Mouse (Mus musculus) MEL (cell line): Measurements from ENCODE around the gene Tor1aip2. TPM values are rescaled to one million over a fixed set of nuclear protein-coding genes. Genes with fewer than 3 reads are reported as not detected.

Experiments
- DNase-seq: peaks from one replicate; pipeline ENCODE4 v3.0.0; 2011; ENCODE audit warnings: low read depth, low spot score
- H3K27ac ChIP-seq: 2 replicates; pipeline ENCODE4 v1.5.1; 2012; ENCODE audit warnings: low read depth, mild to moderate bottlenecking, control low read depth, low read length, moderate library complexity; ENCODE audit not compliant: control insufficient read depth
- H3K27me3 ChIP-seq, 2 experiments: fragments of 150-350 bp in 1 of 2; sonication (generic) in 1 of 2; 2 replicates each; pipeline ENCODE4 v1.6.1; 2012; ENCODE audit warnings: low read length in 2 of 2, mild to moderate bottlenecking in 2 of 2, improper control_type of control experiment in 1 of 2, moderate library complexity in 1 of 2; ENCODE audit not compliant: insufficient read depth in 2 of 2, control insufficient read depth in 1 of 2
- H3K36me3 ChIP-seq, 2 experiments: 2 replicates each; pipeline ENCODE4 v1.6.1; 2012 to 2014; ENCODE audit warnings: low read length in 2 of 2, improper control_type of control experiment in 1 of 2, inconsistent platforms in 1 of 2, mild to moderate bottlenecking in 1 of 2; ENCODE audit not compliant: insufficient read depth in 2 of 2, control insufficient read depth in 1 of 2
- H3K4me1 ChIP-seq, 2 experiments: fragments of 150-350 bp in 1 of 2; sonication (generic) in 1 of 2; 2 replicates each; pipeline ENCODE4 v1.6.1; 2012; ENCODE audit warnings: low read length in 2 of 2, improper control_type of control experiment in 1 of 2, mild to moderate bottlenecking in 1 of 2; ENCODE audit not compliant: insufficient read depth in 2 of 2, control insufficient read depth in 1 of 2
- H3K4me3 ChIP-seq, 2 experiments: fragments of 150-350 bp in 1 of 2; sonication (generic) in 1 of 2; 2 replicates each; pipeline ENCODE4 v1.5.1; 2012; ENCODE audit warnings: low read depth in 2 of 2, low read length in 2 of 2, mild to moderate bottlenecking in 2 of 2, moderate library complexity in 2 of 2, control low read depth in 1 of 2, improper control_type of control experiment in 1 of 2; ENCODE audit not compliant: control insufficient read depth in 1 of 2, insufficient read depth in 1 of 2
- H3K79me2 ChIP-seq: 2 replicates; pipeline ENCODE4 v1.6.1; 2012; ENCODE audit warnings: mild to moderate bottlenecking, low read length, moderate library complexity; ENCODE audit not compliant: control insufficient read depth, poor library complexity, insufficient read depth
- H3K9ac ChIP-seq: 2 replicates; pipeline ENCODE4 v1.6.1; 2012; ENCODE audit warnings: low read depth, mild to moderate bottlenecking, control low read depth, low read length, moderate library complexity; ENCODE audit not compliant: control insufficient read depth, poor library complexity, severe bottlenecking
- H3K9me3 ChIP-seq: fragments of 150-350 bp; sonication (generic); replicated peaks from 2 replicates; pipeline ENCODE4 v1.6.1; 2012; ENCODE audit warnings: mild to moderate bottlenecking, low read length, improper control_type of control experiment, moderate library complexity; ENCODE audit not compliant: insufficient read depth
- CHD1 ChIP-seq: IDR thresholded peaks from 2 replicates; pipeline ENCODE4 v1.6.1; 2012; ENCODE audit warnings: low read depth, mild to moderate bottlenecking, inconsistent platforms, low read length, improper control_type of control experiment
- CTCF ChIP-seq, 3 experiments: IDR thresholded peaks in 2 of 3; conservative IDR thresholded peaks in 1 of 3; 2 replicates each; pipeline ENCODE4 v1.5.1; 2011 to 2012; ENCODE audit warnings: low read length in 3 of 3, low read depth in 2 of 3, mild to moderate bottlenecking in 2 of 3, improper control_type of control experiment in 1 of 3, inconsistent platforms in 1 of 3, mixed read lengths in 1 of 3, moderate library complexity in 1 of 3; ENCODE audit not compliant: control insufficient read depth in 1 of 3, insufficient read depth in 1 of 3, poor library complexity in 1 of 3, severe bottlenecking in 1 of 3
- ELF1 ChIP-seq: IDR thresholded peaks from 2 replicates; pipeline ENCODE4 v1.6.1; 2014; ENCODE audit warnings: low read depth, mild to moderate bottlenecking, inconsistent platforms, low read length, improper control_type of control experiment, moderate library complexity
- EP300 ChIP-seq, 2 experiments: IDR thresholded peaks; 2 replicates each; pipeline ENCODE4 v1.6.1; 2011; ENCODE audit warnings: improper control_type of control experiment in 2 of 2, low read length in 2 of 2, low read depth in 1 of 2, mild to moderate bottlenecking in 1 of 2
- HCFC1 ChIP-seq: IDR thresholded peaks from 2 replicates; pipeline ENCODE4 v1.6.1; 2012; ENCODE audit warnings: low read depth, mild to moderate bottlenecking, inconsistent platforms, low read length, improper control_type of control experiment, moderate library complexity
- JUND ChIP-seq: IDR thresholded peaks from 2 replicates; pipeline ENCODE4 v1.6.1; 2011; ENCODE audit warnings: low read depth, mild to moderate bottlenecking, improper control_type of control experiment, low read length
- MAZ ChIP-seq: IDR thresholded peaks from 2 replicates; pipeline ENCODE4 v1.6.1; 2012; ENCODE audit warnings: low read depth, mild to moderate bottlenecking, inconsistent platforms, low read length, improper control_type of control experiment
- MEF2A ChIP-seq: IDR thresholded peaks from 2 replicates; pipeline ENCODE4 v1.6.1; 2014; ENCODE audit warnings: low read depth, mild to moderate bottlenecking, inconsistent platforms, low read length, improper control_type of control experiment; ENCODE audit not compliant: poor library complexity, insufficient replicate concordance, severe bottlenecking; ENCODE audit errors: extremely low read depth
- NRF1 ChIP-seq: IDR thresholded peaks from 2 replicates; pipeline ENCODE4 v1.6.1; 2014; ENCODE audit warnings: low read depth, mild to moderate bottlenecking, inconsistent platforms, low read length, improper control_type of control experiment, moderate library complexity; ENCODE audit not compliant: poor library complexity, insufficient read depth, severe bottlenecking
- POLR2AphosphoS5 ChIP-seq: IDR thresholded peaks from 2 replicates; pipeline ENCODE4 v1.6.1; 2012; ENCODE audit warnings: low read depth, borderline replicate concordance, mild to moderate bottlenecking, inconsistent platforms, low read length, moderate library complexity, mixed read lengths
- RAD21 ChIP-seq: IDR thresholded peaks from 2 replicates; pipeline ENCODE4 v1.6.1; 2011; ENCODE audit warnings: mild to moderate bottlenecking, low read depth, low read length, improper control_type of control experiment
- TAL1 ChIP-seq: IDR thresholded peaks from 2 replicates; pipeline ENCODE4 v1.6.1; 2012; ENCODE audit warnings: mild to moderate bottlenecking, inconsistent platforms, low read length, moderate library complexity, mixed read lengths
- USF1 ChIP-seq: IDR thresholded peaks from 2 replicates; pipeline ENCODE4 v1.6.1; 2014; ENCODE audit warnings: low read depth, mild to moderate bottlenecking, inconsistent platforms, low read length, improper control_type of control experiment, moderate library complexity
- ZMIZ1 ChIP-seq: IDR thresholded peaks from 2 replicates; pipeline ENCODE4 v1.6.1; 2012; ENCODE audit warnings: low read depth, mild to moderate bottlenecking, inconsistent platforms, low read length, improper control_type of control experiment, moderate library complexity
- ZNF384 ChIP-seq: IDR thresholded peaks from 2 replicates; pipeline ENCODE4 v1.6.1; 2012; ENCODE audit warnings: low read depth, mild to moderate bottlenecking, inconsistent platforms, low read length, improper control_type of control experiment
- polyA plus RNA-seq, 2 experiments: library from polyadenylated mRNA; stranded (reverse) in 1 of 2; unstranded in 1 of 2; fragments of >175 nt in 1 of 2; fragments of >200 nt in 1 of 2; gene quantifications; 2 replicates each; pipeline versions ENCODE4 v1.2.1 to v1.2.4; 2012; ENCODE audit warnings: low replicate concordance in 2 of 2, low read depth in 1 of 2; ENCODE audit not compliant: insufficient read length in 2 of 2, insufficient read depth in 1 of 2, missing spikeins in 1 of 2
- total RNA-seq: library from RNA; depleted of rRNA; stranded (reverse); fragments of 300-350 nt; gene quantifications from 2 replicates; pipeline ENCODE4 v1.2.3, GENCODE M21; 2012

Gene Tor1aip2
- total and polyA plus RNA-seq, 3 experiments = 47.1 to 48.1 TPM; not detected in 1

DNA sequence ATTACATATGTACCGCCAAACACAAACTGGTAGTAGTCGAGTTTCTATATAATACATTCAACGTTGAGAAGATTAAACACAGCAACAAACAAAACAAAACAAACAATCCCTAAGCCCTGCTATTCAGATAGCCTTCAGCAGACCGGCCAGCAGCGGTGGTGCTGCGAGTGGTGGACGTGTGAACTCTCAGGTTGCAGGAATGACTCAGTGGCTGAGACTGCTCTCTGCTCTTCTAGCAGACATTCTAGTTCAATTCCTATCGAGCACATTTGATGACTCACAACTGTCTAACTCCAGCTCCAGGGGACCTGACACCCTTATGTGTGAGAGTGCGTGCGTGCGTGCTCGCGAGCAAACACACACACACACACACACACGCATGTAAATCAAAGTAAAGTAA, 34.9 kb downstream of the Tor1aip2 start:
- no peak for DNase-seq
- H3K4me1 ChIP-seq = peaks cover 0 to 3% of the 10 kb centered on the region in 2 experiments; a peak in 1 of 4 replicates
- H3K9me3 ChIP-seq = no peaks in the 10 kb centered on the region
- no peak for TF ChIP-seq EP300 (IDR thresholded peaks at IDR 0.05; ENCODE audit: low read depth in 1 of 2, low read length in 2 of 2)
- TF ChIP-seq ZMIZ1 = no peak
- no peak overlapping the region for H3K27ac ChIP-seq
- H3K27me3 ChIP-seq = no peaks in the 10 kb centered on the region
- H3K9ac ChIP-seq = no peak overlapping the region
- H3K79me2 ChIP-seq = no peaks in the 10 kb centered on the region
- no peak overlapping the region for H3K4me3 ChIP-seq
- peaks cover 0 to 2% of the 10 kb centered on the region in 2 experiments for H3K36me3 ChIP-seq

DNA sequence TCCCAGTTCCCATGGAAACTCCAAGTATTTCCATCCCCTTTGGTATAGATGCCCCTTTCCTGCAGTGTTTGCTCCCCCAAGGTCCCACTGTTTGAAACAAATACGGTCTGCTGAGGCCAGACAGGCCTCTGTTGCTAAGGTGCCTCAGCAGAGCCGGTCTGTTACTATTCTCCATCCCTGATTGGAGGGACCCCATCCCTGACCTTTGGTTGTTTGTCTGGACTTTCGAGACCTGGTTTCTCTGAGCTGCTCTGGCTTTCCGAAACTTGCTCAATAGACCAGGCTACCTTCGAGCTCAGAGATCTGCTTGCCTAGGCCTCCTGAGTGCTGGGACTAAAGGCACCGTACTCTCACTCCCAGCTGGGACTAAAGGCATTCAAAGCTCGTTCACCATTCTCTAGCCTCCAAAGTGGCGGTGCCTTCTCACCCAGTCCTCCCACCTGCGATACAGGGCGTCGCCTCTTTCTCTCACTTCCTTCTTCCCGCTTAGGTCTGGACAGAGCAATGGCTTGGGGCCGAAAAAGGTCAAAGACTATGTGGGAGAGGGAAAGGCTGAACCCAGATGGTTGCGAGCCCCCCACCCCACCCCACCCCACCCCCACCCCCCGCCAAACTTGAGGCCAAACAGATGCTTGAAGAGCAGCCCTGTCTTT, 38.1 kb downstream of the Tor1aip2 start:
- Histone ChIP-seq H3K27me3 (no peaks in the 10 kb centered on the region), H3K9ac (no peak overlapping the region), H3K79me2 (no peaks in the 10 kb centered on the region), H3K36me3 (peaks cover 0 to 2% of the 10 kb centered on the region in 2 experiments; a peak in 2 of 4 replicates), H3K27ac (no peak overlapping the region), H3K4me3 (no peak overlapping the region), H3K9me3 (no peaks in the 10 kb centered on the region), H3K4me1 (peaks cover 0 to 8% of the 10 kb centered on the region in 2 experiments; a peak in 2 of 4 replicates)
- TF ChIP-seq JUND = no peak
- no peak for TF ChIP-seq USF1
- TF ChIP-seq TAL1 = no peak
- no peak for TF ChIP-seq EP300 (IDR thresholded peaks at IDR 0.05; ENCODE audit: low read depth in 1 of 2, low read length in 2 of 2)
- TF ChIP-seq NRF1 = no peak
- no peak for TF ChIP-seq MAZ
- no peak for TF ChIP-seq ELF1
- no peak for TF ChIP-seq RAD21
- TF ChIP-seq ZNF384 = no peak
- TF ChIP-seq CTCF (IDR thresholded peaks at IDR 0.05 in 2 of 3, conservative IDR thresholded peaks at IDR 0.05 in 1 of 3; ENCODE audit: control insufficient read depth in 1 of 3, insufficient read depth in 1 of 3, low read depth in 2 of 3, low read length in 3 of 3, poor library complexity in 1 of 3, severe bottlenecking in 1 of 3) = no peak
- no peak for TF ChIP-seq POLR2AphosphoS5
- no peak for TF ChIP-seq HCFC1
- TF ChIP-seq CHD1 = no peak
- TF ChIP-seq MEF2A = no peak
- no peak for DNase-seq
